Mouse (Mus musculus): ENCODE data around the gene Taf3.
A peak's percentile ranks its signal among the peaks of the same experiment; 100 is the strongest.

The Taf3 gene

GRCm38 (mm10) chr2:10010263-10010909 is 38.0 kb downstream of the Taf3 start:
- peak; percentile 35 for DNase-seq (ENCODE audit: inconsistent ontology term)

DNA sequence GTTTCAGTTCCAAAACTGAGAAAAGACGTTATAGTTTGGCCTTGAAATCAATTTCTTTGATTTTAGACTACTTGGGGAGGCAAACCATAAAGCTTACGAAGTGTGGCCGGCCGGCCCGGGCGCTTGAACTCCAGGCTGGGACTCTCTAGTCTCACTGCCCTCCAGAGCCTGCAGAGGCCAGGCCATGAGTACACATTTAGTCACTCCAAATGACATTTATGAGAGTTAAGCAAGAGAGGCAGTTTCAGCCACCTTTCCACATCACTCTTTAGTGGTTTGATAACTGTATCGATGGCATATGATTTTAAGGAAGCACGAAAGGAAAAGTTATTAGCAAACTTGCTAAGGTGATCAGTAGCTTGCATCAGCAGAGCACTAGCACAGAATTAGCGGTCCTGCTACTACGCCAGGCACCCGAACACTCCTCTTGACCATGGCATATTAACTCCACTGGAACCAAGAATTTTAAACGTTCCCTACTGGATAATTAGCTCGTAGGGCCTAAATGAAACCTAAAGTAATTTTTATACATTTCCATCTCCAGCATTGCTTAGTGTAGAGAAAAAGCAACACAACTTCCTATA is 38.6 kb downstream of the Taf3 start:
- DNase-seq (ENCODE audit: inconsistent ontology term): no peak

- DNase-seq (ENCODE audit: inconsistent ontology term): no peak
Measured at GRCm38 (mm10) chr2:10008593-10008992, 39.8 kb downstream of the Taf3 start.

DNA sequence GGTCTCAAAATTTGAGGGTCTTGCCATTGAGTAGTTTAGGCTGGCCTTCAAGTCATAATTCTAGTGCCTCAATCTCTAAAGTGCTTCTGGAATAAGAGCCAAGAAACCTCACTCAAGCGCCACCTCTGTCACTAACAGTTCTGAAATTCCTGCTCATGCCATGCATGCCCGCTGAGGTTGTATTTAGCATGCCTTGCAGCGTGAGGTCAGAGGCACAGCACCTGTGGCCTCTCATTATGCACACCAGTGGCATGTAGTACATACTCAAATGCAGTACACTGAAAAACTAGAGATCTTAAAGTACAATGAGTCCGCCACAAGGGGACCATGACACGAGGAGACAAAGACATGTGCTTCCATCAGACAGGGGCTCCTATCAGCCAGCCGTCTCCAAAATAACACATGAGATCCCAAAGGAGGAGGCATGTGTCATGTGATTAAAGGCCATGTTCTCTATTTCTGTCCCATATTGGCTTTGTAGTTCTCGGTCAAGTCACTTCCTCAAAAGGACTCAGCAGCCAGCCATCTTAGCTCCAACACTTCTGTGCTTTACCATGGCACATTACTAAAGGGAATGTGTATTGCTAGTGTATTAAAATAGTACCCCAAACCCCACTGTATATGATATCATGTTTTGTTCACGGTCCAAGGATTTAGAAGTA is 43.3 kb downstream of the Taf3 start:
- DNase-seq (ENCODE audit: inconsistent ontology term): no peak

- no peak for DNase-seq (ENCODE audit: inconsistent ontology term)
Measured at GRCm38 (mm10) chr2:10003358-10003757, 45.0 kb downstream of the Taf3 start.

- no peak for DNase-seq (ENCODE audit: inconsistent ontology term)
Measured at GRCm38 (mm10) chr2:10001591-10001990, 46.8 kb downstream of the Taf3 start.

GRCm38 (mm10) chr2:9997535-9997934 is 50.9 kb downstream of the Taf3 start:
- DNase-seq (ENCODE audit: inconsistent ontology term): no peak

- no peak for DNase-seq (ENCODE audit: inconsistent ontology term)
Measured at GRCm38 (mm10) chr2:9996111-9996510, 52.3 kb downstream of the Taf3 start.

DNA sequence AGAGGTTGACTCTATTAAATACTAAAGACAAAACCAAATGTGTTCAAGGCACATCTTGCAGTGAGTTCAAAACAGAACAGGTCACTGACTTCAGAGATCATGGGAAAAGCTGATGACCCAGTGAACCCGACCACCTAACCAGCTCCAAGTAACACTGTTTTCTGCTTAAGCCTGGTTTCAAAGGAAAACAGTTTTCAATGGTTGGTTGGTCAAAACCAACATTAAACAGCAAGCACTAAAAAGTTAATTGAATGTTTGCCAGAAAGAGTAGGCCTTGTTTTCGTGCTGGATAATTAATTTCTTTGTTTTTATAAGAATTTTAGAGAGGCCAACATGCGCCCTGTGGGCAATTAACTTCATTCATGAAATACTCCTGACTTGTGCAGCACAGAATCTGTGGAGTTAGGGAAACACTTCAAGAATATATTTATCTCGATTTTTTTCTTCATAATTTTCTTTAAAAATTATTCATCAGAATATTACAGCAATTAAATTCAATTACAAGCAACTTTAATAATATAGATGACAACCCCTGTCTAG is 57.6 kb downstream of the Taf3 start:
- DNase-seq (ENCODE audit: inconsistent ontology term): peak; percentile 29

GRCm38 (mm10) chr2:9989649-9990547 is 58.5 kb downstream of the Taf3 start:
- DNase-seq (ENCODE audit: inconsistent ontology term): no peak

DNA sequence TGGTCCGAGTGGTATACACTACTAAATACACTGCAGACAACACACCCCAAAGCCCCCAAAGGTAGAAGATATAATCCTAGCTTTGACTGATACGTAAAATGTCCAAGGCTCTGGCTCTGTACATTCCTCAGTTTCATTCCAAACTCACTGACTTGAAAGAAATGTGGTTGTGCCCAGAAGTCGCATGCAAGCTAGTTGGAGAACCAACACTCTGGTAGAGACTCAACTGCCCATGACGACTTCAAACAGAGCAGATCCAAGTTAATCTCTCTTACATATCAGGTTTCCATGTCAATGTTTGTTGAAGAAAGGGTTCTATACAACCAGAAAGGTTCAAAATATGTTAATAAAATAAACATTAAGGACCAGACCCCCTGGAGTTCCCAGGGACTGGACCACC is 60.1 kb downstream of the Taf3 start:
- DNase-seq (ENCODE audit: inconsistent ontology term): no peak

DNA sequence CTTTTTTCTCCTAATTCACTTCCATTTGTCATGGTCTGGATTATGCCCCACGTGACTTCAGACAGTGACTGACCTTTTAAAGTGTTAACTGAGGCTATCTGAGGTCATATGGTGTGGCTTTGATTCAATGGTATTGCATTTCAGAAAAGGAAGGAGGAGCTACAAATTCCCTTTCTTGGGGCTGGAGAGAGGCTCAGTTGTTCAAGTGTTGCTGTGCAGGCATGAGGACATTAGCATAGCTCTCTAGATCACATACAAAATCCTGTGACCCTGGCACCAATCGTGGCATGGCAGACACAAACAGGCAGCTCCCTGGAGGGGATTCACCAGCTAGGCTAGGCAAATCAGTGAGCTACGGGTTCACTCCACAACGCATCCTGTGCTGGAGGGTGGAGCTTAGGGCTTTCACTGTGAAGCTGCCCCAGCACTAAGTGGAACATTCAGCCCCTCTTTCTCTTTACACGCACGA is 62.4 kb downstream of the Taf3 start:
- DNase-seq (ENCODE audit: inconsistent ontology term): no peak

GRCm38 (mm10) chr2:9982446-9982845 is 66.0 kb downstream of the Taf3 start:
- DNase-seq (ENCODE audit: inconsistent ontology term): no peak

- DNase-seq (ENCODE audit: inconsistent ontology term): no peak
Measured at GRCm38 (mm10) chr2:9971927-9972326, 76.5 kb downstream of the Taf3 start.

GRCm38 (mm10) chr2:9970579-9970978 is 77.8 kb downstream of the Taf3 start:
- DNase-seq (ENCODE audit: inconsistent ontology term): no peak

- DNase-seq (ENCODE audit: inconsistent ontology term): no peak
Measured at GRCm38 (mm10) chr2:9970178-9970577, 78.2 kb downstream of the Taf3 start.

DNA sequence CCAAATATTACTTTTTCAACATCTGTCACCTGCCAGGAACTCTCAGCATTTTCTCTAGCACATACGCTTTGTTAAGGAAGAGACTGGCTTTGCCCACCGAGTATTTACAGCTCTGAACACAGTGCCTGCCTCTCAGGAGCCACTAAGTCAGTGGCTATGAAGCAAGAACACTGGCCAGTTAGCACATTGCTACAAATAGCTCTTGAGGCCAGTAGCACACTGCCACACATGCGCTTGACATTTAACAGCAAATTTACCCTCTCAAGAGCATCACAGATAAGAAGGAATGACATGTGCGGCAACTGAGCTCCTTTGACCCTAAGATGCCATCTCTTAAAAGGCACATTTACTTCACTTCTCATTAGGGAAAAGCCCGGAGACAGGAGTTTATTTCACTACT is 78.7 kb downstream of the Taf3 start:
- DNase-seq (ENCODE audit: inconsistent ontology term): no peak

DNA sequence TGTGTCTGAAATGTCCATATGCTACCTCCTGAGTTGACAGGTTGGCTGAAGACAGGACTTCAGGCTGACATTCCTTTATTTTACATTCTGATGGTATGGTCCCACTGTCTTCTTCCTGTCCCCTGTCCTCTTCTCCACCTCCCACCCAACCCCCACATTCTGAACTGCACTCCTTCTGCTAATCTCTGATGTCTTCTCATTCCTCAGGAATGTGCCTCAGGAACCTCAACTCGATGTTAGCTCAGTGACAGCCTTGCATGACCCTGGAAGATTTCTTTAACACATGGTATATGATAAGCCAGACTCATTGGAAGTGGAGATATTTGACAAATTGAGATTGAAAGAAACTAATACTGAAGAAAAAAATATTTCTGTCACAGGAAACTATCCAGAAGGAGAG is 81.8 kb downstream of the Taf3 start:
- no peak for DNase-seq (ENCODE audit: inconsistent ontology term)

DNA sequence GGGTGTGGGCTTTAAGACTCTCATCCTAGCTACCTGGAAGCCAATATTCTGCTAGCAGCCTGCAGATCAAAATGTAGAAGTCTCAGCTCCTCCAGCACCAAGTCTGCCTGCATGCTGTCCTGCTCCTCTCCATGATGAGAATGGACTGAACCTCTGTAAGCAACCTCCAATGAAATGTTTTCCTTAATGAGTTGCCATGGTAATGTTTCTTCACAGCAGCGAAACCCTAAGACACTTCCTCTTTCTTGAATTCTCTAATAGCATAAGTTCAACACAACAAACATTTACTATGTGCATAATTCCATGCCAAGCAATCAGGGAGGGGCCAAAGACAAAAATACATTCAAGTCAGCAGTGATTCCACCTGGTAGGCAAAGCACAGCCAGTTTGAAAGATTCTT is 82.8 kb downstream of the Taf3 start:
- no peak for DNase-seq (ENCODE audit: inconsistent ontology term)

GRCm38 (mm10) chr2:9962871-9963270 is 85.5 kb downstream of the Taf3 start:
- no peak for DNase-seq (ENCODE audit: inconsistent ontology term)

DNA sequence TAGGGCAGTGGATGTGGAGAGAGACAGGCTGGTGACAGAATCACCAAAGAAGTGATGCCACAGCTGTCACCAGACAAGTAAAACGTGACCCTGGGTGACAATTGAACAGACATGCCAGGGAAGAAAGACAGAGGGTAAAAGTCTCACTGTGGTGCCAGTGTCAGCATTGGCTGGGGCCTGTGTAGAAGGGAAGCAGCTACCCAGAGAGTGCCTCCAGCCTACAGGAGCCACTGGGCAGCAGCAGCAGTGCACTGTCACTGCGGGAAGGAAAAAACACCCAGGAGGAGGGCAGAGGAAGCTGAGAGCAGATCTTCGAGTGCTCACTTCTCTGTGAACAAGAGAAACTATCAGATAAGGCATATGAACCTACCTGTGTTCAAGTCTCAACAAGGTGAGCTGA is 86.7 kb downstream of the Taf3 start:
- no peak for DNase-seq (ENCODE audit: inconsistent ontology term)

- no peak for DNase-seq (ENCODE audit: inconsistent ontology term)
Measured at GRCm38 (mm10) chr2:9958011-9958410, 90.4 kb downstream of the Taf3 start.
